Mouse (Mus musculus) embryonic fibroblast, embryonic 13.5 days (primary cell): Measurements from ENCODE around the gene Stpg2. TPM values are rescaled to one million over a fixed set of nuclear protein-coding genes. Genes with fewer than 3 reads are reported as not detected.
"Not testable (repeated sequence)": the region's sequence is repeated elsewhere in the genome, so short reads cannot be mapped to it uniquely, and the experiment has no call there.

Experiments used
- H3K27ac ChIP-seq: 2 replicates; pipeline ENCODE4 v1.5.1; 2012; ENCODE audit warnings: low read length, control low read depth, inconsistent platforms; ENCODE audit not compliant: insufficient read depth
- H3K4me1 ChIP-seq: 2 replicates; pipeline ENCODE4 v1.6.1; 2011; ENCODE audit warnings: low read length; ENCODE audit not compliant: control insufficient read depth, insufficient read depth
- H3K4me3 ChIP-seq: 2 replicates; pipeline ENCODE4 v1.5.1; 2011; ENCODE audit warnings: mild to moderate bottlenecking, control low read depth, low read length; ENCODE audit not compliant: insufficient read depth
- CTCF ChIP-seq: IDR thresholded peaks from 2 replicates; pipeline ENCODE4 v1.5.1; 2011; ENCODE audit warnings: mild to moderate bottlenecking, control low read depth, low read length, moderate library complexity, borderline replicate concordance; ENCODE audit not compliant: insufficient read depth
- POLR2A ChIP-seq: IDR thresholded peaks from 2 replicates; pipeline ENCODE4 v1.6.1; 2011; ENCODE audit warnings: low read depth, mild to moderate bottlenecking, control low read depth, low read length, moderate library complexity
- polyA plus RNA-seq: library from polyadenylated mRNA; stranded (reverse); fragments of >200 nt; gene quantifications from 2 replicates; pipeline ENCODE4 v1.2.4, GENCODE M21; 2011; ENCODE audit warnings: low read depth; ENCODE audit not compliant: missing spikeins, insufficient read length

Gene Stpg2
- polyA plus RNA-seq, 1 experiment: not detected

- TF ChIP-seq CTCF (no peak), POLR2A (no peak)
- Histone ChIP-seq H3K4me1 (no peaks in the 10 kb centered on the region), H3K27ac (no peak overlapping the region), H3K4me3 (no peak overlapping the region)
Measured at GRCm38 (mm10) chr3:139397077-139397865, 191.8 kb downstream of the Stpg2 start.

GRCm38 (mm10) chr3:139404673-139405072 is 199.2 kb downstream of the Stpg2 start:
- H3K4me1 ChIP-seq: no peaks in the 10 kb centered on the region
- H3K4me3 ChIP-seq: no peak overlapping the region
- H3K27ac ChIP-seq: no peak overlapping the region
- TF ChIP-seq CTCF (no peak), POLR2A (no peak)

- Histone ChIP-seq H3K27ac (no peak overlapping the region), H3K4me1 (no peaks in the 10 kb centered on the region), H3K4me3 (no peak overlapping the region)
- TF ChIP-seq CTCF (no peak), POLR2A (no peak)
Measured at GRCm38 (mm10) chr3:139419142-139419541, 213.6 kb downstream of the Stpg2 start.

- no peak overlapping the region for H3K4me3 ChIP-seq
- no peak overlapping the region for H3K27ac ChIP-seq
- H3K4me1 ChIP-seq: no peaks in the 10 kb centered on the region
- TF ChIP-seq CTCF (no peak), POLR2A (no peak)
Measured at GRCm38 (mm10) chr3:139442170-139442569, 236.7 kb downstream of the Stpg2 start.

GRCm38 (mm10) chr3:139495939-139496338 is 290.4 kb downstream of the Stpg2 start:
- TF ChIP-seq CTCF (no peak), POLR2A (no peak)
- Histone ChIP-seq H3K27ac (no peak overlapping the region), H3K4me3 (no peak overlapping the region), H3K4me1 (no peaks in the 10 kb centered on the region)

- no peaks in the 10 kb centered on the region for H3K4me1 ChIP-seq
- no peak overlapping the region for H3K27ac ChIP-seq
- no peak for TF ChIP-seq CTCF
- no peak for TF ChIP-seq POLR2A
- no peak overlapping the region for H3K4me3 ChIP-seq
Measured at GRCm38 (mm10) chr3:139502216-139502615, 296.7 kb downstream of the Stpg2 start.

- no peak overlapping the region for H3K27ac ChIP-seq
- H3K4me1 ChIP-seq: no peaks in the 10 kb centered on the region
- TF ChIP-seq POLR2A (no peak), CTCF (no peak)
Measured at GRCm38 (mm10) chr3:139509275-139509985, 303.9 kb downstream of the Stpg2 start.

GRCm38 (mm10) chr3:139578496-139578895 is 373.0 kb downstream of the Stpg2 start:
- H3K27ac ChIP-seq: no peak overlapping the region
- no peaks in the 10 kb centered on the region for H3K4me1 ChIP-seq
- no peak overlapping the region for H3K4me3 ChIP-seq
- no peak for TF ChIP-seq CTCF
- no peak for TF ChIP-seq POLR2A

More at GRCm38 (mm10) chr3:139509275-139509985, 303.9 kb downstream of the Stpg2 start:
- H3K4me3 ChIP-seq: no peak overlapping the region

- Histone ChIP-seq H3K4me1 (no peaks in the 10 kb centered on the region), H3K4me3 (no peak overlapping the region), H3K27ac (no peak overlapping the region)
- TF ChIP-seq POLR2A: no peak
- TF ChIP-seq CTCF: no peak
Measured at GRCm38 (mm10) chr3:139581298-139581697, 375.8 kb downstream of the Stpg2 start.

- H3K4me3 ChIP-seq: no peak overlapping the region
- H3K4me1 ChIP-seq: no peaks in the 10 kb centered on the region
- TF ChIP-seq POLR2A: no peak
- no peak for TF ChIP-seq CTCF
- no peak overlapping the region for H3K27ac ChIP-seq
Measured at GRCm38 (mm10) chr3:139599508-139599907, 394.0 kb downstream of the Stpg2 start.

GRCm38 (mm10) chr3:139608267-139608666 is 402.8 kb downstream of the Stpg2 start:
- H3K4me1 ChIP-seq, H3K4me3 ChIP-seq, H3K27ac ChIP-seq: not testable (repeated sequence)
